In genomic region chr8:54089204-54089603, GRCm38 (mm10) we compare ENCODE assay signal across 16 mouse cellular contexts. TPM values are rescaled to one million over a fixed set of nuclear protein-coding genes. Genes with fewer than 3 reads are reported as not detected.
"Had no signal": no experiment of that assay in that cellular context is flagged by ENCODE, and none has a peak within 500 bp of the region (broad histone marks: within the 10 kb centered on the region; RNA-seq: fewer than 3 reads in every experiment).

No protein-coding gene starts in this region.

- H3K9ac ChIP-seq: liver, embryonic 15.5 days; liver, postnatal 0 days; midbrain, embryonic 12.5 days; midbrain, embryonic 15.5 days; neural tube, embryonic 12.5 days; stomach, embryonic 15.5 days had no signal

- H3K27me3 ChIP-seq: liver, embryonic 15.5 days; megakaryocyte, embryonic 14.5 days; midbrain, embryonic 12.5 days; midbrain, embryonic 15.5 days; neural tube, embryonic 12.5 days; stomach, embryonic 15.5 days had no signal

- DNase-seq: liver, postnatal 0 days; lung, adult 2 months; lung, postnatal 10 days; lung, postnatal 36 days; right cerebral cortex, postnatal 14 days; thymus, adult 2 months; thymus, postnatal 25 days; thymus, postnatal 4 days had no signal

- H3K4me3 ChIP-seq: liver, embryonic 15.5 days; megakaryocyte, embryonic 14.5 days; midbrain, embryonic 12.5 days; midbrain, embryonic 15.5 days; neural tube, embryonic 12.5 days; stomach, embryonic 15.5 days had no signal

- ATAC-seq: liver, postnatal 0 days; midbrain, embryonic 15.5 days had no signal

- H3K4me2 ChIP-seq: liver, embryonic 15.5 days; midbrain, embryonic 12.5 days; midbrain, embryonic 15.5 days; neural tube, embryonic 12.5 days; stomach, embryonic 15.5 days had no signal

- H3K9me3 ChIP-seq: liver, embryonic 15.5 days; megakaryocyte, embryonic 14.5 days; midbrain, embryonic 12.5 days; midbrain, embryonic 15.5 days; neural tube, embryonic 12.5 days; stomach, embryonic 15.5 days had no signal

- H3K27ac ChIP-seq: liver, embryonic 15.5 days; macrophage; midbrain, embryonic 12.5 days; midbrain, embryonic 15.5 days; neural tube, embryonic 12.5 days; stomach, embryonic 15.5 days; stomach, postnatal 0 days had no signal

- H3K36me3 ChIP-seq: liver, embryonic 15.5 days; midbrain, embryonic 12.5 days; midbrain, embryonic 15.5 days; neural tube, embryonic 12.5 days; stomach, embryonic 15.5 days had no signal

- H3K4me1 ChIP-seq: liver, embryonic 15.5 days; midbrain, embryonic 12.5 days; midbrain, embryonic 15.5 days; neural tube, embryonic 12.5 days; stomach, embryonic 15.5 days had no signal

RNA-seq across cellular contexts. Expression of gene Vegfc, which starts 11.8 kb away (rescaled TPM):
- polyA plus RNA-seq: macrophage had no signal
